In the genomic region with DNA sequence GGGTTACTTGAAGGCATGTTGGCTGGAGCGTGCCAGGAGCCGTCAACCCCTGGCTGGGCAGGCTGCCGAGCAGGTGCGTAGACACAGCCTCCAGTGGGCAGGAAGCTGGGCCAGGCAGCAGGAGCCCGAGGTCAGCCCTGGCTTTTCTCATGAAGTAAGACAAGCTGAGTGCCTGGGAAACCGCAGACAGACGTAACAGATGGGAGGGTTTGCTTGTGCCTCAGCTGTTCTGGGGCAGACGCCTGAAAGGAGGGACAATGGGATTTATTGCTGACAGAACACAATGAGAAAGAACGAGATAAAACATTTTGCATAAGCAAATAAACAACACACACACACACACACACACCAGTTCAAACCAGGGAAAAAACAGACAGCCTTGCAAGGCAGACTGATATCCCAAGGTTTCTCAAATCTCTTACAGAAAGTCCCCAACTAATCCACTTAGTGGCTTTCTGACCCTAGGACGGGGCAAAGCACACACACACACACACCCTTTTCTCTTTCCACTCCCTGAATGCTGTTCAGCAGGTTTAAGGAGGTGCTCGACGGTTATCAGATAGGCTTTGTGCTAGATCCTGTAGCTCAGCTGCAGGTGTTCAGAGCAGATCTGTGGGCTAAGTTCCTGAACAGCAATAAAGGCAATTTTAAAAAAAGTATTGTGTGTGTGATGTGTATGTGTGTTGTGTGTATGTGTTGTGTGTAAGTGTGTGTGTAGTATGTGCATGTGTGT, we compare ENCODE assay signal across 8 mouse cellular contexts. TPM values are rescaled to one million over a fixed set of nuclear protein-coding genes. Genes with fewer than 3 reads are reported as not detected.
DNase-seq lines count a peak whose midpoint lies in the region; ATAC-seq and TF ChIP-seq lines count a peak whose summit lies in the region.

No protein-coding gene starts in this region.

- WGBS in heart, postnatal 0 days, result 17% methylated on average over 12 of the region's 12 CpGs
- WGBS in forebrain, embryonic 10.5 days, result 51% methylated on average over 12 of the region's 12 CpGs
- WGBS in liver, adult 2 months, result 39% methylated on average over 12 of the region's 12 CpGs

- TF ChIP-seq POLR2A in liver, adult 2 months (IDR thresholded peaks at IDR 0.05; ENCODE audit: extremely low read depth, insufficient read depth, low read length), result no peak

- H3K27me3 ChIP-seq in heart, postnatal 0 days (ENCODE audit: control insufficient read depth, insufficient read depth, low read length), result no peaks in the 10 kb centered on the region
- no peaks in the 10 kb centered on the region for H3K27me3 ChIP-seq in forebrain, embryonic 10.5 days (ENCODE audit: poor library complexity, severe bottlenecking)
- H3K27me3 ChIP-seq in liver, adult 2 months (ENCODE audit: control insufficient read depth, insufficient read depth, low read length), result no peaks in the 10 kb centered on the region

- H3K9me3 ChIP-seq in heart, postnatal 0 days (replicated peaks; ENCODE audit: control insufficient read depth, low read length), result no peaks in the 10 kb centered on the region
- no peaks in the 10 kb centered on the region for H3K9me3 ChIP-seq in forebrain, embryonic 10.5 days

- no peaks in the 10 kb centered on the region for H3K36me3 ChIP-seq in heart, postnatal 0 days (replicated peaks; ENCODE audit: control insufficient read depth, insufficient read depth, low read length)
- no peaks in the 10 kb centered on the region for H3K36me3 ChIP-seq in forebrain, embryonic 10.5 days (replicated peaks)
- H3K36me3 ChIP-seq in liver, adult 2 months (ENCODE audit: control insufficient read depth, insufficient read depth, low read length), result no peaks in the 10 kb centered on the region

- H3K4me3 ChIP-seq in heart, postnatal 0 days (ENCODE audit: low read depth, low read length), result no peak overlapping the region
- no peak overlapping the region for H3K4me3 ChIP-seq in forebrain, embryonic 10.5 days
- no peak overlapping the region for H3K4me3 ChIP-seq in liver, adult 2 months (ENCODE audit: insufficient read depth, low read depth, low read length)

- no peak for TF ChIP-seq EP300 in heart, postnatal 0 days (IDR thresholded peaks at IDR 0.05; ENCODE audit: low read depth)

- peak; percentile 36; the same call in 1 of the 2 replicates for ATAC-seq in heart, postnatal 0 days (ENCODE audit: insufficient read depth, low read depth)

- 0 out of 2 replicates have a peak, but pooled peaks cover 7% of the 10 kb centered on the region for H3K4me1 ChIP-seq in heart, postnatal 0 days (ENCODE audit: control insufficient read depth, insufficient read depth)
- H3K4me1 ChIP-seq in forebrain, embryonic 10.5 days, result peaks cover 34% of the 10 kb centered on the region
- no peaks in the 10 kb centered on the region; the same call in 1 of the 2 replicates for H3K4me1 ChIP-seq in liver, adult 2 months (ENCODE audit: control insufficient read depth, insufficient read depth, low read length)

- no peaks in the 10 kb centered on the region for H3K79me2 ChIP-seq in liver, adult 2 months (ENCODE audit: control insufficient read depth, insufficient read depth, low read length)

- no peak for TF ChIP-seq CTCF in heart, postnatal 0 days (IDR thresholded peaks at IDR 0.05; ENCODE audit: low read depth)
- TF ChIP-seq CTCF in liver, adult 2 months (IDR thresholded peaks at IDR 0.05; ENCODE audit: low read depth, low read length), result no peak

- no peak for DNase-seq in heart, postnatal 0 days (ENCODE audit: low spot score)
- DNase-seq in heart, adult 9 months (ENCODE audit: low spot score in 2 of 2), result no peak
- no peak for DNase-seq in forebrain, embryonic 10.5 days (ENCODE audit: extremely low spot score, low spot score)
- DNase-seq in liver, adult 2 months (ENCODE audit: extremely low read depth, low read depth, low spot score), result peak; percentile 15
- DNase-seq in natural killer cell, adult 2 months (ENCODE audit: low spot score in 2 of 2), result peak; percentile 15 to 21
- DNase-seq in testis, postnatal 14 days (ENCODE audit: low spot score), result no peak
- no peak for DNase-seq in right cerebral cortex, postnatal 4 days
- no peak for DNase-seq in kidney, postnatal 25 days

- peak overlapping the region; percentile 22; the same call in 1 of the 2 replicates for H3K27ac ChIP-seq in heart, postnatal 0 days (ENCODE audit: low read depth)
- peak overlapping the region; percentile 21; the same call in 1 of the 2 replicates for H3K27ac ChIP-seq in forebrain, embryonic 10.5 days
- H3K27ac ChIP-seq in liver, adult 2 months (replicated peaks; ENCODE audit: insufficient read depth, low read depth, low read length), result no peak overlapping the region

- no peak overlapping the region for H3K9ac ChIP-seq in heart, postnatal 0 days (replicated peaks; ENCODE audit: low read depth, low read length)
- no peak overlapping the region for H3K9ac ChIP-seq in liver, adult 2 months (ENCODE audit: low read depth, low read length)

- H3K4me2 ChIP-seq in heart, postnatal 0 days (ENCODE audit: low read depth, low read length), result no peak overlapping the region

RNA-seq across cellular contexts. Expression of a gene that starts 6.2 kb away (rescaled TPM):
- 9.1 and 12.0 TPM in 2 replicates for total RNA-seq in heart, postnatal 0 days (2014; rRNA removed; ENCODE audit: low replicate concordance)
- 3.0 and 3.6 TPM in 2 replicates for polyA plus RNA-seq in heart, postnatal 0 days (2015; fragmentation: Nextera tagmentation; extraction: Ambion mirVana)
- polyA plus RNA-seq in forebrain, embryonic 10.5 days (2016; fragmentation: Nextera tagmentation; extraction: Ambion mirVana), result 7.1 and 7.9 TPM in 2 replicates
- 3.0 and 3.6 TPM in 2 replicates for total RNA-seq in liver, adult 2 months (2014; rRNA removed)
- 8.1 and 8.3 TPM in 2 replicates for polyA plus RNA-seq in liver, adult 2 months (2012; rRNA removed)

RNA-seq across cellular contexts. Expression of a gene that starts 42.4 kb away (rescaled TPM):
- total RNA-seq in heart, postnatal 0 days (2014; rRNA removed; ENCODE audit: low replicate concordance), result 5.8 and 12.6 TPM in 2 replicates
- 7.8 and 8.3 TPM in 2 replicates for polyA plus RNA-seq in heart, postnatal 0 days (2015; fragmentation: Nextera tagmentation; extraction: Ambion mirVana)
- polyA plus RNA-seq in forebrain, embryonic 10.5 days (2016; fragmentation: Nextera tagmentation; extraction: Ambion mirVana), result 1.5 and 2.3 TPM in 2 replicates
- 6.6 and 9.9 TPM in 2 replicates for total RNA-seq in liver, adult 2 months (2014; rRNA removed)
- polyA plus RNA-seq in liver, adult 2 months (2012; rRNA removed), result 8.1 and 9.2 TPM in 2 replicates

RNA-seq across cellular contexts. Expression of a gene that starts 51.5 kb away (rescaled TPM):
- total RNA-seq in heart, postnatal 0 days (2014; rRNA removed; ENCODE audit: low replicate concordance), result 28.3 and 35.5 TPM in 2 replicates
- 10.4 and 12.6 TPM in 2 replicates for polyA plus RNA-seq in heart, postnatal 0 days (2015; fragmentation: Nextera tagmentation; extraction: Ambion mirVana)
- polyA plus RNA-seq in forebrain, embryonic 10.5 days (2016; fragmentation: Nextera tagmentation; extraction: Ambion mirVana), result 19.0 and 19.2 TPM in 2 replicates
- total RNA-seq in liver, adult 2 months (2014; rRNA removed), result 11.4 and 16.4 TPM in 2 replicates
- polyA plus RNA-seq in liver, adult 2 months (2012; rRNA removed), result 23.0 and 25.7 TPM in 2 replicates

Comparison
In these comparisons a context has a peak if more than half of its experiments do, and no peak if none do; other contexts are left out.
1. DNase-seq: peak in liver, adult 2 months (single experiment) and natural killer cell, adult 2 months (2 of 2); none in heart, postnatal 0 days (single experiment), heart, adult 9 months (0 of 2), forebrain, embryonic 10.5 days (single experiment), testis, postnatal 14 days (single experiment), right cerebral cortex, postnatal 4 days (single experiment) and kidney, postnatal 25 days (0 of 2).